Mouse (Mus musculus): Measurements from ENCODE around the gene Hdac9. TPM values are rescaled to one million over a fixed set of nuclear protein-coding genes. Genes with fewer than 3 reads are reported as not detected.

Hdac9 gene
- polyA plus RNA-seq, 1 experiment, result 6.0 TPM

DNA sequence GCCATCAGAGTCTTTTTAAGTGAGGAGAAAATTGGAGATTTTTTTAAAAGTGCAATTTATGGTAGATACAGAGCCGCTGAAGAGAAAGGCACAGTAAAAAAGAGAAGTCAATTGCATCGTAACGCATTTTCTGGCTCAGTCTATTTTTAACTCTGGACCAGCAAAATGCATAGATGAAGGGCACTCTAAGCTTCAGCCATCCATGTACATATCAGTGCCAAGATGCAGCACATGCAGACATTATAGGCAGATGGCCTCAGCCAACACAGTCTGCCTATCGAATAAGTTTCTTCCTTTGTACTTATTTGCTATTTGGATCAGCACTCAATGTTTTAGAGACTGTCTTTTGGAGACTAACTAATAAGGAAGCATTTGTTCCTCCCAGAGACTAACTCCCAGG, 751.2 kb downstream of the Hdac9 start:
- Histone ChIP-seq H3K4me1 (ENCODE audit: control insufficient read depth, insufficient read depth, low read length) (no peaks in the 10 kb centered on the region), H3K27ac (ENCODE audit: insufficient read depth, low read length) (no peak overlapping the region), H3K4me3 (ENCODE audit: insufficient read depth, low read length) (no peak overlapping the region)
- no peak for TF ChIP-seq CTCF (IDR thresholded peaks at IDR 0.05; ENCODE audit: borderline replicate concordance, insufficient read depth, low read length)
- TF ChIP-seq POLR2A (IDR thresholded peaks at IDR 0.05; ENCODE audit: low read depth, low read length), result no peak

DNA sequence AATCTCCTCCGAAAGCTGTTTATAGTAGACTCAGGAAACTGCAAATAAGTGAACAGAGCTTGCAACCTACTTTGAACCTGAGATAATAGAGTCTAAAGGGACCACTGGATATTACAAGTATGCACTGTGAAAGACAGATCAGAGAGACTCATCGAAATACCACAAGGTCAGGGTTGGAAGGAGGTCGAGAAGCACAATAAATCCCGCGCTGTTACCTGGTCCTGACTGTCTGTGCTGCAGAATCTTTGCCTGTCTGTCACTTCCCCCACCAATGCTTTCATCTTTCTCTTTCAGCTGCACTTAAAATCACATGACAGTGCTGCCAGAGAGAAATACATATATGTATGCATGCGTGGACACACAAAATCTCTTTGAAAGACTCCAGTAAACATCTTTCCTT, 760.6 kb downstream of the Hdac9 start:
- Histone ChIP-seq H3K4me1 (ENCODE audit: control insufficient read depth, insufficient read depth, low read length) (peaks cover 3% of the 10 kb centered on the region; the same call in 1 of the 2 replicates), H3K4me3 (ENCODE audit: insufficient read depth, low read length) (no peak overlapping the region), H3K27ac (ENCODE audit: insufficient read depth, low read length) (no peak overlapping the region)
- TF ChIP-seq POLR2A (IDR thresholded peaks at IDR 0.05; ENCODE audit: low read depth, low read length) (no peak), CTCF (IDR thresholded peaks at IDR 0.05; ENCODE audit: borderline replicate concordance, insufficient read depth, low read length) (no peak)

DNA sequence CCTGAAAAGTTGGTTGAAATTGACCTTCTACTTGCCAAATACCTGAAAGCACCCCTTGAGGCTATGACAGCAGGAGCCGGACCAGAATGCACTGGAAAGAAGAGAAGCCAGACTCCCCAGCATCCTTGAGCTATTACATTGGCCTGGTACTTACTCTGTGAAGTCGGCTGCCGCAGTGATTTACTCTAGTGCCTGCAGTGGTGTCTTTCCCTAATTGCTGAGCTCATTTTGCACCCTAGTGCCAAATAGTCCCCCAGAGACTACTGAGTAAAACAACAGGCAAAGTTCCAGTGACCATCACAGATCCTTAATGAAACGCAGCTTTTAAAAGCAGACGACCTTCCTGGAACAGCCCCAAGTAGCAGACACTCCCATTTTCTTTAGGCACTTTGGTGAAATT, 761.2 kb downstream of the Hdac9 start:
- TF ChIP-seq POLR2A (IDR thresholded peaks at IDR 0.05; ENCODE audit: low read depth, low read length), result no peak
- TF ChIP-seq CTCF (IDR thresholded peaks at IDR 0.05; ENCODE audit: borderline replicate concordance, insufficient read depth, low read length), result no peak
- Histone ChIP-seq H3K27ac (ENCODE audit: insufficient read depth, low read length) (no peak overlapping the region), H3K4me3 (ENCODE audit: insufficient read depth, low read length) (no peak overlapping the region), H3K4me1 (ENCODE audit: control insufficient read depth, insufficient read depth, low read length) (peaks cover 3% of the 10 kb centered on the region; the same call in 1 of the 2 replicates)

DNA sequence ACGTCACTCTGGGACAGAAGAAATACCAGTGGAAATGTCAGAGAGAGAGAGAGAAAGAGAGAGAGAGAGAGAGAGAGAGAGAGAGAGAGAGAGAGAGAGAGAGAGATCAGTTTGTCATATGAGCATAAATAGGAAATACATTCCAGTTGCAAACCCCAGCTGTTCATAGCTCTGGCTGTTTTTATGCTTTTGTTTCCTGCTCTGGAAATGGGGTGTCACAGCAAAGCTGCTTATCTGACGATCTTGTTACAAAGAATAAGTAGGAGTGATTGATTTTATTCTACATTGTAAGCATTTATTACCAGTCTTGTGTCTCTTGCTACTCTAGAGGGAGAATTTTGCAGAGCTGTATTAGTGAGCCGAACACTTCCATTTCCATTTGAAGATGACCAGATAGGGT, 762.1 kb downstream of the Hdac9 start:
- H3K27ac ChIP-seq (ENCODE audit: insufficient read depth, low read length), result no peak overlapping the region
- H3K4me3 ChIP-seq (ENCODE audit: insufficient read depth, low read length), result no peak overlapping the region
- TF ChIP-seq CTCF (IDR thresholded peaks at IDR 0.05; ENCODE audit: borderline replicate concordance, insufficient read depth, low read length) (no peak), POLR2A (IDR thresholded peaks at IDR 0.05; ENCODE audit: low read depth, low read length) (no peak)
- H3K4me1 ChIP-seq (ENCODE audit: control insufficient read depth, insufficient read depth, low read length), result peaks cover 3% of the 10 kb centered on the region; the same call in 1 of the 2 replicates

DNA sequence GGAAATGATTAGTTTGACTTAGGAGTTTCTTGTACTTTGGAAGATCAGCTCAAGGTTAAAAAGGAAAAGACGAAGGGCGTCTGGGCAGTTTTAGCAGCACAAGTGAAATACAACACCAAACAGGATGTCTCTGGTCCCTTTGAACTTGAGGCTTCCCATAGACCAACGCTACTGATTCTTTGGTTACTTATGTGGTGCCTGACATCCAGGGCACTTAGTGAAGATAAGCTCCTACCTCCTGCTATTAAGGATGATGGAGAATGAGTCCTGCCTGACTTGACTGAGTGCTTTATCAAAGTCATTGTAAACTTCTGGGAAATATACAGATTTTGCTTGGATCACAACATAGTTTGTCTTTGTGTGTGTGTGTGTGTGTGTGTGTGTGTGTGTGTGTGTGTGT, 765.6 kb downstream of the Hdac9 start:
- H3K27ac ChIP-seq (ENCODE audit: insufficient read depth, low read length), result no peak overlapping the region
- H3K4me3 ChIP-seq (ENCODE audit: insufficient read depth, low read length), result no peak overlapping the region
- peaks cover 3% of the 10 kb centered on the region; the same call in 1 of the 2 replicates for H3K4me1 ChIP-seq (ENCODE audit: control insufficient read depth, insufficient read depth, low read length)
- TF ChIP-seq CTCF (IDR thresholded peaks at IDR 0.05; ENCODE audit: borderline replicate concordance, insufficient read depth, low read length) (no peak), POLR2A (IDR thresholded peaks at IDR 0.05; ENCODE audit: low read depth, low read length) (no peak)

DNA sequence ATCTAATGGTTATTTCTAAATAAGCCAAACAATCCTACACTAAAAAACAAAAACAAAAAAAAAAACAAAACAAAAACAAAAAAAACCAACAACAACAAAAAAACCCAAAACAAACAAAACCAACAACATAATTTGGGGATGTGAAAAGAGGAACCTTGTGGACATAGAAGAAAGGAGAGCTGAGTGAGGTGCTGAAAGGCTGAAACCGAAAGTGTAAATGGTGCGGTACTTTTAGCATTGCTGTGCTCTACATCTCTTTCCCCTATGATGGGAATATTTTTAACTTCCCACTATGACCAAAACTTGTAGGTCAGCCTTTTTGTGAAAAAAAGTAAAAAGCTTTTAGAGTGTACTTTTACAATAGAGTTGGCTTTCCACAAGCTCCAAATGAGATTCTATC, 774.2 kb downstream of the Hdac9 start:
- Histone ChIP-seq H3K4me1 (ENCODE audit: control insufficient read depth, insufficient read depth, low read length) (no peaks in the 10 kb centered on the region), H3K4me3 (ENCODE audit: insufficient read depth, low read length) (no peak overlapping the region), H3K27ac (ENCODE audit: insufficient read depth, low read length) (no peak overlapping the region)
- no peak for TF ChIP-seq POLR2A (IDR thresholded peaks at IDR 0.05; ENCODE audit: low read depth, low read length)
- no peak for TF ChIP-seq CTCF (IDR thresholded peaks at IDR 0.05; ENCODE audit: borderline replicate concordance, insufficient read depth, low read length)

DNA sequence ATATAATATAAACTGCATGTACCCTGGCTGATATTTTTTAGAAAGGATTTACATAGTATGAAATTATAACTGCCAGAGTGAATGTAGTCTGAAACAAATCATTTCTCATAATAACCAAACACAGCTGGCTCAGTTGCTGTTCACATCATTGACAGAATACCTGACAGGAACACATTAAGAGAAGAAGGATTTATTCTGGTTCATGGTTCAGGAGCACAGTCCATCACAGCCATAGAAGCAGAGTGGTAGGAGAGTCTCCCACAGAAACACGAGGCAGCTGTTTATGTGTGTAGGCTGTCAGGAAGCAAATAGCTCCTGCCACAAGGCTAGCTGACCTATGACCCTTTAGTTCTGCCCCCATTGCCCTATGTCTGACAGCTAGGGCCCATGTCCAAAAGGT, 803.6 kb downstream of the Hdac9 start:
- Histone ChIP-seq H3K4me3 (ENCODE audit: insufficient read depth, low read length) (no peak overlapping the region), H3K27ac (ENCODE audit: insufficient read depth, low read length) (no peak overlapping the region), H3K4me1 (ENCODE audit: control insufficient read depth, insufficient read depth, low read length) (no peaks in the 10 kb centered on the region)
- TF ChIP-seq CTCF (IDR thresholded peaks at IDR 0.05; ENCODE audit: borderline replicate concordance, insufficient read depth, low read length), result no peak
- no peak for TF ChIP-seq POLR2A (IDR thresholded peaks at IDR 0.05; ENCODE audit: low read depth, low read length)

DNA sequence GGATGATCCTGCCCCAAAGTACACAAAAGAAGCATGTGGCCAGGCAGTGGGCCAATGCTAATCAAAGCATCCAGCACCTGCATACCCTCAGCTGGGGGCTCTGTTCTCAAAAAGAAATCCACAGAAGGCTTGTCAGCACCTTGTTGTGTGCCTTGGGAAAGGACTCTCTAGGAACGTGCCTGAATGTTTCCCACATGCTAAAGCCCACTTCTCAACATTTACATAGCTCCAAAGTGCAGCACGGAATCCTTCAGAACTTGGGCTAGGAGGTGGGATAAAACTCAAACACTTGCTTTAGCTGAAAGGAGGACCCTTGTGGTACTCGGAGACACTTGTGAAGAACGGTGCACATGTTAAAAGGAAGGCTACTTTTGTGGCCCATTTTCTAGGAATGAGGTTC, 823.9 kb downstream of the Hdac9 start:
- H3K27ac ChIP-seq (ENCODE audit: insufficient read depth, low read length), result no peak overlapping the region
- H3K4me3 ChIP-seq (ENCODE audit: insufficient read depth, low read length), result no peak overlapping the region
- H3K4me1 ChIP-seq (ENCODE audit: control insufficient read depth, insufficient read depth, low read length), result 0 out of 2 replicates have a peak, but pooled peaks cover 3% of the 10 kb centered on the region
- TF ChIP-seq CTCF (IDR thresholded peaks at IDR 0.05; ENCODE audit: borderline replicate concordance, insufficient read depth, low read length) (no peak), POLR2A (IDR thresholded peaks at IDR 0.05; ENCODE audit: low read depth, low read length) (no peak)

DNA sequence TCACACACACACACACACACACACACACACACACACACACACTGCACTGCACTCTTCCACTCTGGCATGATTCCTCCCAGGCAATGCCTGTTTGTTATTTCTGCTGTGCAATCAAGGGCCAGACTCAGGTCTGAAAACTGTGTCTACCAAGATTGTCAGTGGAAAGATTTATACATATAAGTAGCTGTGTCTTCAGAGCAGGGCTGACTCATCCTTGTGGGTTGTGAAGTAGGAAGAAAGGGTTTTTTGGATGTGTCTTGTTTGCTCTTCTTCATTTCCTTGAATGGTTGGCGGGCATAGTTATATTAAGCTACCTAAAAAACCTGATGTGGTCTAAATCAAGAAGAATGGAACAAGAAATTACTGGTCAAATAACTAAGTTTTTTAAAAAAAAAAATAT, 825.0 kb downstream of the Hdac9 start:
- no peak overlapping the region for H3K27ac ChIP-seq (ENCODE audit: insufficient read depth, low read length)
- 0 out of 2 replicates have a peak, but pooled peaks cover 3% of the 10 kb centered on the region for H3K4me1 ChIP-seq (ENCODE audit: control insufficient read depth, insufficient read depth, low read length)
- H3K4me3 ChIP-seq (ENCODE audit: insufficient read depth, low read length), result no peak overlapping the region
- no peak for TF ChIP-seq POLR2A (IDR thresholded peaks at IDR 0.05; ENCODE audit: low read depth, low read length)
- no peak for TF ChIP-seq CTCF (IDR thresholded peaks at IDR 0.05; ENCODE audit: borderline replicate concordance, insufficient read depth, low read length)

DNA sequence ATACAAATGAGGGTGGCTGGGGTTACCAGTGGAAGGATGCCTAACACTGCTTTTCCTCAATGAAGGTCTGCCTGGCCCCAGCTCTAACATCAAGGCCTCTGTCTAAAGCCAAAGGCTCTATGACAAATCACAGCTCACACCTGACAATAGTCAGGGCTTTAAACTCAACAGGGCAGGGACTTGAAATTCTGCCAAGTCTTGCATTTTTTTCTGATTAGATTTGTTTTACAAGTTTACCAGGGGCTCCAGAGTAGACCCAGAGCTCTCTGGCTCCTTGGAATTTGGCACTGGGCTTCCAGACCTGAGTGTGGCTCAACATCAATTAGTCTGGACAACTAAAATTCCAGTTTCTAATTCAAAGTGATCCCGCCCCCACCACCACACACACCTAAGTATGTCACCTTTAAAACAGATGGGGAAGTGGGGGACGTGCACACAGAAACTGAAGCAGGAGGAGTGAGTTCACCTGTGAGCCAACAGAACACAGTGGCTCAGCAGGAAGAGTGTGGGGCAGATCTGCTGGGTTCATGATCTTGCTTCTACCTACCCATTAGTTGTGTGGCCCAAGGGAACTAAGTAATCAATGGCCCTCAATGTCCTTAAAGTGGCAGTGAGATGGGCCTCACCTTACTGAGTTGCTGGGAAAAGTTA, 829.5 kb downstream of the Hdac9 start:
- H3K4me3 ChIP-seq (ENCODE audit: insufficient read depth, low read length), result no peak overlapping the region
- H3K4me1 ChIP-seq (ENCODE audit: control insufficient read depth, insufficient read depth, low read length), result no peaks in the 10 kb centered on the region
- TF ChIP-seq POLR2A (IDR thresholded peaks at IDR 0.05; ENCODE audit: low read depth, low read length) (no peak), CTCF (IDR thresholded peaks at IDR 0.05; ENCODE audit: borderline replicate concordance, insufficient read depth, low read length) (no peak)
- no peak overlapping the region for H3K27ac ChIP-seq (ENCODE audit: insufficient read depth, low read length)
